Mouse (Mus musculus): ENCODE measurements at regions not wholly inside any gene's neighbourhood (a gene's known extent, or its start where the extent isn't known, plus 50 kb on each side); places are given as distances from the start of the nearest gene placed in this dataset.

DNA sequence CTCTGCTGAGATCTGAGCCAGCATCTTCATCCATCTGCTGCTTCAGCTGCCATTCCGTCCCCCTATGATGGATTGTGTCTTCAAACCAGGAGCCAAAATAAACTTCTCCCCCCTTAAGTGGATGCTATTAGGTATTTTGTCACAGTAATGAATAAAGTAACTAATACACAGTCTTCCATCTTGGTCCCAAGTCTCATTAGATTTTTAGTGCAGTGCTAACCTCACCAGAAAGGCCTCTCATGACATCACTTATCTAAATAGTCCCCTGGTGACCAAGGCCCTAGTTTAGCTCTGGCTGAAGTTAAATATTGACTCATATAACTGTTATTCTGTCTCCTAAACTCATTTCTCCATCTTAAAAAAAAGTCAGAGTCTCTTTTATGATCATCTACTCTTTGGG lies 658.1 kb downstream of the Ntrk3 start:
- Histone ChIP-seq H3K9me3 (replicated peaks; ENCODE audit: control insufficient read depth, low read length, poor library complexity, severe bottlenecking) (no peaks in the 10 kb centered on the region), H3K9ac (ENCODE audit: low read depth, low read length) (no peak overlapping the region), H3K36me3 (ENCODE audit: control insufficient read depth, insufficient read depth, low read length) (no peaks in the 10 kb centered on the region), H3K4me3 (ENCODE audit: low read depth, low read length) (no peak overlapping the region), H3K4me2 (ENCODE audit: low read length) (no peak overlapping the region), H3K4me1 (ENCODE audit: control insufficient read depth, insufficient read depth, low read length) (no peaks in the 10 kb centered on the region), H3K27me3 (ENCODE audit: control insufficient read depth, insufficient read depth, low read depth, low read length) (no peaks in the 10 kb centered on the region), H3K27ac (ENCODE audit: low read length) (no peak overlapping the region)
- whole genome bisulfite sequencing, result 87% methylated on average over 1 of the region's 1 CpGs
- no peak for ATAC-seq

DNA sequence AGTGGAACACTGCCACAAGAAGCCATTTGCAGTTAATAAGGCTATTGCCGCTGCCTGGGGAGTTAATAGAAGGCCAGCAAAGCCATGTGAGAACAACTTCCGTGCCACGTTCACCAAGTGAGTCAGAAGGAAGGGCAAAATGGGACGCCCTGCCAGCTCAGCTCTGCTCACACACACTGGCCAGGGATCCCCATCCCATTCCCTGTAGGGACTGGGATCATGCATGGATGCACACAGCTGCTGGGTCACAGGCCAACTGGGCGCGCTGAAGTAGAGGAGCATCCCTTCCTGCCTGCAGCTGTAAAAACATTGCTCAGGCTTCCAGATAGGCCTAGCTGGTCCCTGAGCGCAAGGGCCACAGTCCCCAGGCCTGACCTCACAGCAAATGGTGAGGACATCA lies 666.7 kb downstream of the Ntrk3 start:
- Histone ChIP-seq H3K27ac (ENCODE audit: low read length) (no peak overlapping the region), H3K36me3 (ENCODE audit: control insufficient read depth, insufficient read depth, low read length) (no peaks in the 10 kb centered on the region), H3K4me1 (ENCODE audit: control insufficient read depth, insufficient read depth, low read length) (no peaks in the 10 kb centered on the region), H3K4me3 (ENCODE audit: low read depth, low read length) (no peak overlapping the region), H3K27me3 (ENCODE audit: control insufficient read depth, insufficient read depth, low read depth, low read length) (no peaks in the 10 kb centered on the region), H3K4me2 (ENCODE audit: low read length) (no peak overlapping the region), H3K9me3 (replicated peaks; ENCODE audit: control insufficient read depth, low read length, poor library complexity, severe bottlenecking) (no peaks in the 10 kb centered on the region), H3K9ac (ENCODE audit: low read depth, low read length) (no peak overlapping the region)
- WGBS, result 72% methylated on average over 7 of the region's 7 CpGs
- no peak for ATAC-seq

DNA sequence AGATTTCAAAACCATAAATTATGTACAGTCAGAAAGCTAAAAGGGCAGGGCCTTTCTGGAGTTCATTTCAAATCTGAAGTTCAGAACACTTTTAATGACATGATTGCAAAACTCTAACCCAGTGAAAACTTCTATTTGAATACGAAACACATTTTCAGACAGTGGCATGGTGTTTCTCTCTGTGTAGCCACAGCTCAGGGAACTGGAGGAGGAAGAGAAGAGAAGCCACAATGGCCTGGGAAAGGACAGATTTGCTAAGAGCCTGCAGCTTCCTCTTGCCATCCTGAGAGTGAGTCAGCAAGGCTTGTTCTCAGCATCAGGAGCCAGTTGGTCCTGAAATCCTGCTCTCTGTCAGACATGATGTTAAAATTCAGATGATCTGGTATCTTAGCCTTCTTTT lies 676.2 kb downstream of the Ntrk3 start:
- no peaks in the 10 kb centered on the region for H3K4me1 ChIP-seq (ENCODE audit: control insufficient read depth, insufficient read depth, low read length)
- no peak overlapping the region for H3K4me2 ChIP-seq (ENCODE audit: low read length)
- WGBS, result 73% methylated on average over 1 of the region's 1 CpGs
- no peaks in the 10 kb centered on the region for H3K27me3 ChIP-seq (ENCODE audit: control insufficient read depth, insufficient read depth, low read depth, low read length)
- H3K4me3 ChIP-seq (ENCODE audit: low read depth, low read length), result no peak overlapping the region
- H3K9ac ChIP-seq (ENCODE audit: low read depth, low read length), result no peak overlapping the region
- no peaks in the 10 kb centered on the region for H3K36me3 ChIP-seq (ENCODE audit: control insufficient read depth, insufficient read depth, low read length)
- ATAC-seq, result no peak
- no peaks in the 10 kb centered on the region for H3K9me3 ChIP-seq (replicated peaks; ENCODE audit: control insufficient read depth, low read length, poor library complexity, severe bottlenecking)
- H3K27ac ChIP-seq (ENCODE audit: low read length), result no peak overlapping the region

DNA sequence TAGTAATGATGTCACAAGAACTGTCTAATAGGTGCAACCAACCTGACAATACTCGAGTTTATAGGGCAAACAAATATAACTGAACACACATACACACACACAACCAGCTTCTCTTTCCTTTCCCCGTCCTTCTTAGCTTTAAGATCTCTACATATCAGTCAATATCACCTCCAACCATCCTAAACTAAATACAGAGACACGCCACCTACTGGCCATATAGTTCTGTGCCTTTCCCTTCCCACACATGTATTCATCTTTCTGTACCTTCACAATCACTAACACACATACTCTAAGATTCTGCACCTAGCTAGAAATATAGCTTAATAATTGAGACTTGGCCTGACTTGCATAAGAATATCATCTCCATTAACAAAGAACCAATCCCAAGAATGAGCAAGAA lies 688.2 kb downstream of the Ntrk3 start:
- WGBS, result 51% methylated on average over 3 of the region's 3 CpGs
- H3K4me2 ChIP-seq (ENCODE audit: low read length), result no peak overlapping the region
- no peak for ATAC-seq

DNA sequence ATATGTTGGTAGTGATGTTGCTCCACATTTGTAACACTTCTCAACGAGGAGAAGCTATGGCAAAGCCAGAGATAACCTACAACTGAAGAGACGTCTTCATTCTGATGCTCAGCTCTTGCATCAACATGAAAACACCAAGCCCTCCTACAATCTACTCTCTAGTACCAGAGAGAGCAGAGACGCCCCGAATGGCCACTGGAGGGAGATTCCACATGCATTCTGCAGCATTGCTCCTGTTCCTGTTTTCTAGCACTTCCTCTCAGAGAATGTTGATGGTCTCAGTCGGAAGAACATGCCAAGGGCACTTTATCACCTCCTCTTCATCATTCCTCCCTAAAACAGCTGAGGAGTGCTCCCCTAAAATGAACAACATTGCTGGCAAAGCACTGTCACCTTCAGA lies 692.4 kb downstream of the Ntrk3 start:
- ATAC-seq, result no peak
- Histone ChIP-seq H3K4me2 (ENCODE audit: low read length) (no peak overlapping the region), H3K9me3 (replicated peaks; ENCODE audit: control insufficient read depth, low read length, poor library complexity, severe bottlenecking) (no peaks in the 10 kb centered on the region), H3K4me3 (ENCODE audit: low read depth, low read length) (no peak overlapping the region), H3K4me1 (ENCODE audit: control insufficient read depth, insufficient read depth, low read length) (no peaks in the 10 kb centered on the region), H3K27me3 (ENCODE audit: control insufficient read depth, insufficient read depth, low read depth, low read length) (no peaks in the 10 kb centered on the region), H3K36me3 (ENCODE audit: control insufficient read depth, insufficient read depth, low read length) (no peaks in the 10 kb centered on the region), H3K9ac (ENCODE audit: low read depth, low read length) (no peak overlapping the region), H3K27ac (ENCODE audit: low read length) (no peak overlapping the region)
- 71% methylated on average over 5 of the region's 5 CpGs for WGBS

More for the DNA sequence above, 688.2 kb downstream of the Ntrk3 start:
- no peak overlapping the region for H3K9ac ChIP-seq (ENCODE audit: low read depth, low read length)
- H3K9me3 ChIP-seq (replicated peaks; ENCODE audit: control insufficient read depth, low read length, poor library complexity, severe bottlenecking), result no peaks in the 10 kb centered on the region
- H3K27ac ChIP-seq (ENCODE audit: low read length), result no peak overlapping the region
- H3K36me3 ChIP-seq (ENCODE audit: control insufficient read depth, insufficient read depth, low read length), result no peaks in the 10 kb centered on the region
- H3K4me1 ChIP-seq (ENCODE audit: control insufficient read depth, insufficient read depth, low read length), result no peaks in the 10 kb centered on the region
- no peaks in the 10 kb centered on the region for H3K27me3 ChIP-seq (ENCODE audit: control insufficient read depth, insufficient read depth, low read depth, low read length)
- no peak overlapping the region for H3K4me3 ChIP-seq (ENCODE audit: low read depth, low read length)

DNA sequence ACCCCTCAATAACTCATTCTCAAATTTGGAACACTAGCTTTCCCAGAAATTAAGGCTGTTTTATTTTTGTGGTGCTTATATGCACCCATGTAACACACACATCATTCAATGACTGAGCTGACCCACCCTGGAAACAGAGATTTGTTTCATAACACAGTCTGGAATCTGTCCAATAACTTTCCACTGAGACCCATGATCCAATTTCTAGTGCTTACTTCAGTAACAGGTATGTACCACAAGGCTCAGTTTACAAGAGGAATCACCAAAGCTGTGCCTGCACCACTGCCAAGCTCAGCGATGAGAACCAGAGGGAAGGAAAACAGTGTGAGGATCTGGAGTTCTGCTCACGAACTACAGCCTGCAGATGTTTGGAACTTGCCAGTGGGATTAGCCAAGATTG lies 706.8 kb downstream of the Ntrk3 start:
- WGBS, result 73% methylated on average over 2 of the region's 2 CpGs
- H3K4me3 ChIP-seq (ENCODE audit: low read depth, low read length), result no peak overlapping the region
- H3K27me3 ChIP-seq (ENCODE audit: control insufficient read depth, insufficient read depth, low read depth, low read length), result no peaks in the 10 kb centered on the region
- H3K27ac ChIP-seq (ENCODE audit: low read length), result no peak overlapping the region
- H3K4me1 ChIP-seq (ENCODE audit: control insufficient read depth, insufficient read depth, low read length), result no peaks in the 10 kb centered on the region
- H3K4me2 ChIP-seq (ENCODE audit: low read length), result no peak overlapping the region
- no peak overlapping the region for H3K9ac ChIP-seq (ENCODE audit: low read depth, low read length)
- no peak for ATAC-seq
- H3K9me3 ChIP-seq (replicated peaks; ENCODE audit: control insufficient read depth, low read length, poor library complexity, severe bottlenecking), result no peaks in the 10 kb centered on the region
- H3K36me3 ChIP-seq (ENCODE audit: control insufficient read depth, insufficient read depth, low read length), result no peaks in the 10 kb centered on the region

DNA sequence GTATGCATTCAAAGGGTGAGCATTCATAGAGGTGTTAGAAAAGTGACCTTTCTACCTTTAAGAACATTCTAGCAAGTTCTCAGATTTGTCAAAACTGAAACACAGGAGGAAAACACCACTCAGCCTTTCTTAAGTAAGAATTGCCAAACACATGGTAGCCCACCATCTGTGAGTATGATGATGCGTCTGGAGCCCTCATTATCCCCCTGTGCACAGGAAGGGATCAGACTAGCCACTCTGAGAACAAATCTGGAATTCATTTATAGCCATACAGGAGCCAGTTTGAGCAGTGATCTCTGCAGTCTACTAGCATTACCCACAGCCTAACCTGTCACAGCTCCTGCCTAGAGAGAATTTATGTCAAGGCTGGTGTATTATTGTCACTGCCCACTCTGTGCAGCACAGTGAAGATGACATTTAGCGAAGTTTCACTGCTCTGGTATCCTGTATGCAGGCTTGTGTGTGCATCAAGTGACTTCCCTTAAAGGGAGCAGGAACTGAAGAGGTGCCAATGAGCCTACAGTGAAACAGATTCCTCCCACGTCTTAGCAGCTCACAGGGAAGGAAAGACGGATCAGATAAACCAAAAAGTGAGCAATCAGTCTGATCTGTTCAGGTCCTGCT lies 710.7 kb downstream of the Ntrk3 start:
- Histone ChIP-seq H3K27ac (ENCODE audit: low read length) (no peak overlapping the region), H3K27me3 (ENCODE audit: control insufficient read depth, insufficient read depth, low read depth, low read length) (no peaks in the 10 kb centered on the region), H3K4me3 (ENCODE audit: low read depth, low read length) (no peak overlapping the region), H3K36me3 (ENCODE audit: control insufficient read depth, insufficient read depth, low read length) (no peaks in the 10 kb centered on the region), H3K9ac (ENCODE audit: low read depth, low read length) (no peak overlapping the region), H3K9me3 (replicated peaks; ENCODE audit: control insufficient read depth, low read length, poor library complexity, severe bottlenecking) (no peaks in the 10 kb centered on the region), H3K4me2 (ENCODE audit: low read length) (no peak overlapping the region), H3K4me1 (ENCODE audit: control insufficient read depth, insufficient read depth, low read length) (no peaks in the 10 kb centered on the region)
- ATAC-seq, result no peak
- WGBS, result 82% methylated on average over 4 of the region's 4 CpGs

DNA sequence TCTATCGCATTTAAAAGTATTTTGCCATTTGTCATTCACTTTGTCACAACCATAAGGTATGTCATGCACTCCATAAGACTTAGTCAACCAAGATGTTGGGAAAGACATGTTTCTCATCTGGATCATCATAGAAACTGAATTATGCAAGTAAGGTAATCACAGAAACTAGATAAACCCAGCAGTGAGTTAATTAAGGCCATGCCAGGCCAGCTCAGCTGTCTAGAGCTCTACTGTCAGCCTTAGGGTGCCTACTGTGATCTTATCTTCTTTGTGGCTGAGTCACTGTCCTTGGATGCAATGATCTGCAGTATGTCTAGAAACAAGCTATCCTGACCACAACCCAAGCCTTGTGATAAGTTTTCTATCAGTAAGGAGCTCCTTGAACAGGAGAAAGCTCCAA lies 714.2 kb downstream of the Ntrk3 start:
- no peaks in the 10 kb centered on the region for H3K36me3 ChIP-seq (ENCODE audit: control insufficient read depth, insufficient read depth, low read length)
- 98% methylated on average over 1 of the region's 1 CpGs for WGBS
- H3K27ac ChIP-seq (ENCODE audit: low read length), result no peak overlapping the region
- ATAC-seq, result no peak
- no peaks in the 10 kb centered on the region for H3K9me3 ChIP-seq (replicated peaks; ENCODE audit: control insufficient read depth, low read length, poor library complexity, severe bottlenecking)
- no peak overlapping the region for H3K9ac ChIP-seq (ENCODE audit: low read depth, low read length)
- H3K27me3 ChIP-seq (ENCODE audit: control insufficient read depth, insufficient read depth, low read depth, low read length), result no peaks in the 10 kb centered on the region
- no peak overlapping the region for H3K4me3 ChIP-seq (ENCODE audit: low read depth, low read length)
- no peak overlapping the region for H3K4me2 ChIP-seq (ENCODE audit: low read length)
- H3K4me1 ChIP-seq (ENCODE audit: control insufficient read depth, insufficient read depth, low read length), result no peaks in the 10 kb centered on the region

DNA sequence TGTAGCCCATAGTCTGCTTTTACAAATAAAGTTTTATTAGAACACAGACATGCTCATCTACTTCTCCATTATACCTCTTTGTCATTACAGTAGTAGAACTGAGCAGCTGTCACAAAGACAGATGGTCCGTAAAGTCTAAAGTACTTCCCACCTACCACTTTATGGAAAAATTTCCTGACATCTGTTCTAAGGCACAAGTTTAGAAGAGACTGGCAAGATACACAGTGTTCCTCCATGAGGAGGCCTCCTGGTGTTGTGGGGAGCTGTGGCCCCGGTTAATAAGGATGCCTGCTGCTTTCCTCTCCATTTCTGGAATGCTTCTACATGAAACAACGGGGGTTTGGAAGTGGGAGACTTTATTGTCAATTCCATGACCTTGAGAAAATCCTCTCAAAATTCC lies 714.7 kb downstream of the Ntrk3 start:
- H3K27me3 ChIP-seq (ENCODE audit: control insufficient read depth, insufficient read depth, low read depth, low read length), result no peaks in the 10 kb centered on the region
- H3K4me2 ChIP-seq (ENCODE audit: low read length), result no peak overlapping the region
- ATAC-seq, result no peak
- no peak overlapping the region for H3K4me3 ChIP-seq (ENCODE audit: low read depth, low read length)
- H3K36me3 ChIP-seq (ENCODE audit: control insufficient read depth, insufficient read depth, low read length), result no peaks in the 10 kb centered on the region
- no peak overlapping the region for H3K9ac ChIP-seq (ENCODE audit: low read depth, low read length)
- WGBS, result 76% methylated on average over 3 of the region's 3 CpGs
- no peaks in the 10 kb centered on the region for H3K9me3 ChIP-seq (replicated peaks; ENCODE audit: control insufficient read depth, low read length, poor library complexity, severe bottlenecking)
- no peak overlapping the region for H3K27ac ChIP-seq (ENCODE audit: low read length)
- no peaks in the 10 kb centered on the region for H3K4me1 ChIP-seq (ENCODE audit: control insufficient read depth, insufficient read depth, low read length)

All from midbrain, embryonic 16.5 days (tissue).